Mouse (Mus musculus) erythroid progenitor cell, adult 5-6 weeks (primary cell): ENCODE results near the gene Dlk1. TPM values are rescaled to one million over a fixed set of nuclear protein-coding genes. Genes with fewer than 3 reads are reported as not detected.

ENCODE experiments used
- ATAC-seq: replicated peaks from 2 replicates; pipeline ENCODE4 v1.8.0; 2016; ENCODE audit warnings: moderate number of reproducible peaks, mild to moderate bottlenecking, moderate TSS enrichment, inconsistent platforms; ENCODE audit not compliant: poor library complexity, low FRiP score, severe bottlenecking
- total RNA-seq, 2 experiments: library from RNA; stranded (forward) in 1 of 2; stranded (reverse) in 1 of 2; fragments of 150-400 nt in 1 of 2; fragments of 186-747, 209-891 nt in 1 of 2; gene quantifications; 2 replicates each; pipeline versions ENCODE4 v1.2.3 to v1.2.4; 2015 to 2017; ENCODE audit warnings: low replicate concordance in 2 of 2

The Dlk1 gene
- total RNA-seq, 2 experiments from 2014 or later: not detected

GRCm38 (mm10) chr12:109437559-109438350 lies 14.9 kb upstream of the Dlk1 start:
- no peak for ATAC-seq

- no peak for ATAC-seq
Observed at GRCm38 (mm10) chr12:109438383-109438782, 14.2 kb upstream of the Dlk1 start.

- ATAC-seq: no peak
Observed at GRCm38 (mm10) chr12:109439974-109440373, 12.6 kb upstream of the Dlk1 start.

- ATAC-seq: no peak
Observed at GRCm38 (mm10) chr12:109441366-109441765, 11.3 kb upstream of the Dlk1 start.

GRCm38 (mm10) chr12:109442115-109442514 lies 10.5 kb upstream of the Dlk1 start:
- no peak for ATAC-seq

- no peak for ATAC-seq
Observed at GRCm38 (mm10) chr12:109443276-109443675, 9.3 kb upstream of the Dlk1 start.

GRCm38 (mm10) chr12:109444999-109445398 lies 7.6 kb upstream of the Dlk1 start:
- no peak for ATAC-seq

GRCm38 (mm10) chr12:109445499-109446235 lies 7.0 kb upstream of the Dlk1 start:
- ATAC-seq: no peak

- ATAC-seq: no peak
Observed at GRCm38 (mm10) chr12:109446236-109446941, 6.2 kb upstream of the Dlk1 start.

GRCm38 (mm10) chr12:109449421-109450411 lies 2.9 kb upstream of the Dlk1 start:
- no peak for ATAC-seq

GRCm38 (mm10) chr12:109453065-109453997 lies 708 bp downstream of the Dlk1 start:
- no peak for ATAC-seq

- no peak for ATAC-seq
Observed at GRCm38 (mm10) chr12:109454137-109454536, 1.5 kb downstream of the Dlk1 start.

GRCm38 (mm10) chr12:109456531-109457202 lies 4.0 kb downstream of the Dlk1 start:
- no peak for ATAC-seq

- ATAC-seq: no peak
Observed at GRCm38 (mm10) chr12:109457836-109458235, 5.2 kb downstream of the Dlk1 start.

- ATAC-seq: no peak
Observed at GRCm38 (mm10) chr12:109458896-109459295, 6.3 kb downstream of the Dlk1 start.

GRCm38 (mm10) chr12:109459481-109460401 lies 7.1 kb downstream of the Dlk1 start:
- ATAC-seq: no peak

- ATAC-seq: no peak
Observed at GRCm38 (mm10) chr12:109462594-109462993, 10.0 kb downstream of the Dlk1 start.
